ENCODE assay signal across 9 mouse cellular contexts in genomic region chr16:85779775-85780174, GRCm38 (mm10). TPM values are rescaled to one million over a fixed set of nuclear protein-coding genes. Genes with fewer than 3 reads are reported as not detected.
DNase-seq lines count a peak whose midpoint lies in the region; ATAC-seq and TF ChIP-seq lines count a peak whose summit lies in the region.
"Had no signal": no experiment of that assay in that cellular context is flagged by ENCODE, and none has a peak within 500 bp of the region (broad histone marks: within the 10 kb centered on the region; RNA-seq: fewer than 3 reads in every experiment).

No protein-coding gene starts in this region.

- H3K27me3 ChIP-seq in kidney, embryonic 14.5 days (ENCODE audit: control insufficient read depth, insufficient read depth, low read length) = no peaks in the 10 kb centered on the region
- no peaks in the 10 kb centered on the region for H3K27me3 ChIP-seq in E14TG2a.4 (ENCODE audit: insufficient read depth, low read length)
- no peaks in the 10 kb centered on the region for H3K27me3 ChIP-seq in hindbrain, postnatal 0 days (ENCODE audit: insufficient read depth, low read length)
- H3K27me3 ChIP-seq: heart, embryonic 13.5 days had no signal

- no peaks in the 10 kb centered on the region for H3K36me3 ChIP-seq in kidney, embryonic 14.5 days (ENCODE audit: control insufficient read depth, insufficient read depth, low read length)
- no peaks in the 10 kb centered on the region for H3K36me3 ChIP-seq in E14TG2a.4 (ENCODE audit: insufficient read depth, low read length)
- H3K36me3 ChIP-seq in hindbrain, postnatal 0 days (ENCODE audit: insufficient read depth, low read length) = no peaks in the 10 kb centered on the region
- H3K36me3 ChIP-seq: heart, embryonic 13.5 days had no signal

- H3K9me3 ChIP-seq in kidney, embryonic 14.5 days (ENCODE audit: control insufficient read depth, low read length) = no peaks in the 10 kb centered on the region
- no peaks in the 10 kb centered on the region for H3K9me3 ChIP-seq in E14TG2a.4 (ENCODE audit: low read length)
- H3K9me3 ChIP-seq in hindbrain, postnatal 0 days (ENCODE audit: low read length) = no peaks in the 10 kb centered on the region
- H3K9me3 ChIP-seq: heart, embryonic 13.5 days had no signal

- no peaks in the 10 kb centered on the region for H3K4me1 ChIP-seq in kidney, embryonic 14.5 days (ENCODE audit: control insufficient read depth, insufficient read depth, low read length)
- H3K4me1 ChIP-seq in E14TG2a.4 (replicated peaks; ENCODE audit: low read depth, low read length) = no peaks in the 10 kb centered on the region
- no peaks in the 10 kb centered on the region for H3K4me1 ChIP-seq in hindbrain, postnatal 0 days (ENCODE audit: insufficient read depth, low read length)
- H3K4me1 ChIP-seq: heart, embryonic 13.5 days had no signal

- no peak overlapping the region for H3K4me3 ChIP-seq in kidney, embryonic 14.5 days (ENCODE audit: low read length)
- no peak overlapping the region for H3K4me3 ChIP-seq in E14TG2a.4 (replicated peaks; ENCODE audit: low read length)
- no peak overlapping the region for H3K4me3 ChIP-seq in hindbrain, postnatal 0 days (ENCODE audit: low read length)
- H3K4me3 ChIP-seq: heart, embryonic 13.5 days had no signal

- TF ChIP-seq CTCF in E14TG2a.4 (conservative IDR thresholded peaks at IDR 0.05; ENCODE audit: low read length) = peak; percentile 39
- TF ChIP-seq CTCF in hindbrain, postnatal 0 days (IDR thresholded peaks at IDR 0.05; ENCODE audit: low read depth) = peak; percentile 71

- no peak overlapping the region for H3K9ac ChIP-seq in kidney, embryonic 14.5 days (ENCODE audit: low read depth, low read length)
- no peak overlapping the region for H3K9ac ChIP-seq in hindbrain, postnatal 0 days (replicated peaks; ENCODE audit: low read length)
- H3K9ac ChIP-seq: heart, embryonic 13.5 days had no signal

- no peak overlapping the region for H3K4me2 ChIP-seq in kidney, embryonic 14.5 days (replicated peaks; ENCODE audit: low read depth, low read length)
- no peak overlapping the region for H3K4me2 ChIP-seq in hindbrain, postnatal 0 days (ENCODE audit: low read depth, low read length)
- H3K4me2 ChIP-seq: heart, embryonic 13.5 days had no signal

- H3K27ac ChIP-seq in kidney, embryonic 14.5 days (ENCODE audit: low read depth, low read length) = no peak overlapping the region
- H3K27ac ChIP-seq in hindbrain, postnatal 0 days = no peak overlapping the region
- H3K27ac ChIP-seq: heart, embryonic 13.5 days had no signal

- DNase-seq in kidney, postnatal 10 days = no peak
- DNase-seq in NIH3T3 (ENCODE audit: low read depth) = peak; percentile 66
- DNase-seq in hindbrain, postnatal 0 days (ENCODE audit: low spot score) = peak; percentile 72
- no peak for DNase-seq in thymus, postnatal 0 days (ENCODE audit: low spot score)
- DNase-seq in right cerebral cortex, postnatal 14 days = no peak
- DNase-seq in ovary, adult 18-20 months (ENCODE audit: low spot score) = no peak

- ATAC-seq in kidney, embryonic 14.5 days (ENCODE audit: low FRiP score, low TSS enrichment) = peak; percentile 78; the same call in 1 of the 2 replicates
- 0 out of 2 replicates have a peak, but pooled peaks have one; percentile 64 for ATAC-seq in hindbrain, postnatal 0 days

RNA-seq across cellular contexts. Expression of gene Adamts1, which starts 23.1 kb away (rescaled TPM):
- 36.8 and 70.7 TPM in 2 replicates for polyA plus RNA-seq in kidney, embryonic 14.5 days (2014; fragmentation: Nextera tagmentation; extraction: Ambion mirVana)
- 20.7 and 38.0 TPM in 2 replicates for total RNA-seq in hindbrain, postnatal 0 days (2014; rRNA removed)
- polyA plus RNA-seq in hindbrain, postnatal 0 days (2015; fragmentation: Nextera tagmentation; extraction: Ambion mirVana) = 9.8 and 10.3 TPM in 2 replicates
- 2.3 and 3.2 TPM in 2 replicates for polyA plus RNA-seq in thymus, postnatal 0 days (2015; fragmentation: Nextera tagmentation; extraction: Ambion mirVana)

Comparison
In these comparisons a context has a peak if more than half of its experiments do, and no peak if none do; other contexts are left out.
1. DNase-seq: peak in NIH3T3 (single experiment) and hindbrain, postnatal 0 days (single experiment); none in kidney, postnatal 10 days (single experiment), thymus, postnatal 0 days (single experiment), right cerebral cortex, postnatal 14 days (single experiment) and ovary, adult 18-20 months (single experiment).